Mouse (Mus musculus) G1E (cell line): ENCODE data around the gene Ntsr1.

Experiments used
- CTCF ChIP-seq: IDR thresholded peaks from 2 replicates; pipeline ENCODE4 v1.5.1; 2012; ENCODE audit warnings: low read depth, low read length, inconsistent platforms, mixed read lengths
- TAL1 ChIP-seq: conservative IDR thresholded peaks from 2 replicates; pipeline ENCODE4 v1.6.1; 2012; ENCODE audit warnings: low read depth, low read length, inconsistent platforms, mixed read lengths

- no peak for TF ChIP-seq CTCF
- TF ChIP-seq TAL1, result no peak
These were observed 3.9 kb upstream of the Ntsr1 start for GRCm38 (mm10) chr2:180495906-180496305.
